28 mouse cellular contexts compared by ENCODE assay signal in the genomic region with DNA sequence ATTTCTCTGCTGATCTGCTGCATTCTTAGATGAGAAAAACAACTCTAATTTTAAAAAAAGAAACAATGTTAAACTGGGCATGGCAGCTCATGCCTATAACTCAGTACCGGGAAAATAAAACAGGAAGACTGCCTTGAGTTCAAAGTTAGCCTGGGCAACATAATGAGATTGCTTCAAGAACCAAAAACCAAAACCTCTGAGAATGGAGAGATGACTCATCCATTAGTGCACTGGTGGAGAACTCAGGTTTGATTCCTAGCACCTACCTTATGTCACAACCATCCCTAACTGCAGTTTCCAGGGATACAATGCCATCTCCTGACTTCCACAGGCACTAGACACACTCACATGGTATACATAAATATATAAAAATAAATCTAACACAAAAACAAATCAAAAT.
"Had no signal": no experiment of that assay in that cellular context is flagged by ENCODE, and none has a peak within 500 bp of the region (broad histone marks: within the 10 kb centered on the region; RNA-seq: fewer than 3 reads in every experiment).

No protein-coding gene starts in this region.

- H3K9ac ChIP-seq: embryonic facial prominence, embryonic 12.5 days; embryonic facial prominence, embryonic 13.5 days; embryonic facial prominence, embryonic 15.5 days; forebrain, embryonic 12.5 days; forebrain, embryonic 13.5 days; forebrain, embryonic 15.5 days; forebrain, postnatal 0 days had no signal

- H3K4me3 ChIP-seq: embryonic facial prominence, embryonic 10.5 days; embryonic facial prominence, embryonic 12.5 days; embryonic facial prominence, embryonic 13.5 days; embryonic facial prominence, embryonic 15.5 days; erythroblast, embryonic 14.5 days; forebrain, embryonic 10.5 days; forebrain, embryonic 12.5 days; forebrain, embryonic 13.5 days; forebrain, embryonic 15.5 days; gastrocnemius, adult 2 months; heart, adult 2 months; heart, embryonic 10.5 days had no signal

- DNase-seq: cerebellum, adult 8-10 months; cerebellum, adult 9-10 months; cerebellum, adult 9-11 months; cerebellum, postnatal 10 days; cerebellum, postnatal 14 days; cerebellum, postnatal 25 days; cerebellum, postnatal 36 days; embryo, embryonic 11 days; forebrain, postnatal 0 days; gastrocnemius, adult 2 months; gastrocnemius, postnatal 14 days; gastrocnemius, postnatal 25 days; gastrocnemius, postnatal 36 days; heart, adult 11 months; heart, adult 18-20 months; heart, adult 2 months had no signal

- H3K27ac ChIP-seq: embryonic facial prominence, embryonic 10.5 days; embryonic facial prominence, embryonic 12.5 days; embryonic facial prominence, embryonic 13.5 days; embryonic facial prominence, embryonic 15.5 days; forebrain, embryonic 10.5 days; forebrain, embryonic 12.5 days; forebrain, embryonic 13.5 days; forebrain, embryonic 15.5 days; gastrocnemius, adult 2 months; heart, adult 2 months; heart, embryonic 10.5 days had no signal

- H3K4me2 ChIP-seq: embryonic facial prominence, embryonic 12.5 days; embryonic facial prominence, embryonic 13.5 days; embryonic facial prominence, embryonic 15.5 days; forebrain, embryonic 12.5 days; forebrain, embryonic 13.5 days; forebrain, embryonic 15.5 days had no signal

- H3K27me3 ChIP-seq: embryonic facial prominence, embryonic 12.5 days; embryonic facial prominence, embryonic 13.5 days; embryonic facial prominence, embryonic 15.5 days; forebrain, embryonic 12.5 days; forebrain, embryonic 13.5 days; forebrain, embryonic 15.5 days had no signal

- H3K36me3 ChIP-seq: embryonic facial prominence, embryonic 10.5 days; embryonic facial prominence, embryonic 12.5 days; embryonic facial prominence, embryonic 13.5 days; embryonic facial prominence, embryonic 15.5 days; forebrain, embryonic 12.5 days; forebrain, embryonic 15.5 days; heart, embryonic 10.5 days had no signal

- H3K4me1 ChIP-seq: embryonic facial prominence, embryonic 10.5 days; embryonic facial prominence, embryonic 12.5 days; embryonic facial prominence, embryonic 13.5 days; embryonic facial prominence, embryonic 15.5 days; forebrain, embryonic 10.5 days; forebrain, embryonic 13.5 days; forebrain, embryonic 15.5 days; heart, embryonic 10.5 days had no signal

- H3K9me3 ChIP-seq: embryonic facial prominence, embryonic 10.5 days; embryonic facial prominence, embryonic 12.5 days; embryonic facial prominence, embryonic 13.5 days; embryonic facial prominence, embryonic 15.5 days; forebrain, embryonic 10.5 days; forebrain, embryonic 12.5 days; forebrain, embryonic 13.5 days; forebrain, embryonic 15.5 days; heart, embryonic 10.5 days had no signal

- ATAC-seq: forebrain, embryonic 13.5 days; forebrain, embryonic 14.5 days; forebrain, embryonic 15.5 days; forebrain, embryonic 16.5 days; forebrain, postnatal 0 days had no signal
